Mouse (Mus musculus): ENCODE data around the gene Gm6309. TPM values are rescaled to one million over a fixed set of nuclear protein-coding genes. Genes with fewer than 3 reads are reported as not detected.
"Not testable (repeated sequence)": the region's sequence is repeated elsewhere in the genome, so short reads cannot be mapped to it uniquely, and the experiment has no call there.

The Gm6309 gene
- polyA plus RNA-seq, 1 experiment from 2014 or later: not detected

GRCm38 (mm10) chr5:146188712-146189111, 18.2 kb upstream of the Gm6309 start:
- H3K36me3 ChIP-seq (ENCODE audit: control insufficient read depth, insufficient read depth, low read length): no peaks in the 10 kb centered on the region
- ATAC-seq (ENCODE audit: low FRiP score, low TSS enrichment): no peak
- H3K9ac ChIP-seq (replicated peaks; ENCODE audit: low read length): no peak overlapping the region
- no peaks in the 10 kb centered on the region for H3K27me3 ChIP-seq (ENCODE audit: control insufficient read depth, insufficient read depth, low read length)
- H3K27ac ChIP-seq (replicated peaks; ENCODE audit: low read depth, low read length): no peak overlapping the region
- H3K4me2 ChIP-seq (ENCODE audit: low read length): no peak overlapping the region
- no peaks in the 10 kb centered on the region for H3K9me3 ChIP-seq (ENCODE audit: control insufficient read depth, low read length)
- DNase-seq: no peak
- no peaks in the 10 kb centered on the region for H3K4me1 ChIP-seq (ENCODE audit: control insufficient read depth, insufficient read depth, low read length)
- WGBS: 92% methylated on average over 7 of the region's 7 CpGs
- H3K4me3 ChIP-seq (replicated peaks; ENCODE audit: low read depth, low read length): no peak overlapping the region

DNA sequence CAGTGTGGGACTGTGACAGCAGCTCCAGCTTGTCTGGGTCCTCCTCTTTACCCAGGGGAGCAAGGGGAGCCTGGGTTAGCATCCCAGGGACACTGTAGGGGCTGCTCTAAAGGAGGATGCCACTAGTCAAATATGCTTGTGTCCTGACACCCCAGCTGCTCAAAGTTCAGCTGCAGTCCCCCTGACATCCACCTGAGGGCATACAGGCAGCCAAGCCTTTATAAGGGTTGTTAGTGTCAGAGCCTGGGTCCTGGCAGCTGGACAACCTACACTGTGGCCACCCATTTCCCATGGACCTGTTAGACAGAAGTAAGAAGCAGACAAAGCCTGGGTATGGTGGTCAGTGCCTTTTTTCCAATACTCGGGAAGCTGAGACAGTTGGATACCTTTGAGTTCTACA, 17.6 kb upstream of the Gm6309 start:
- H3K27ac ChIP-seq (replicated peaks; ENCODE audit: low read depth, low read length): no peak overlapping the region
- H3K4me3 ChIP-seq (replicated peaks; ENCODE audit: low read depth, low read length): no peak overlapping the region
- H3K4me2 ChIP-seq (ENCODE audit: low read length): no peak overlapping the region
- WGBS: 84% methylated on average over 1 of the region's 1 CpGs
- ATAC-seq (ENCODE audit: low FRiP score, low TSS enrichment): no peak
- no peaks in the 10 kb centered on the region for H3K36me3 ChIP-seq (ENCODE audit: control insufficient read depth, insufficient read depth, low read length)
- DNase-seq: no peak
- no peaks in the 10 kb centered on the region for H3K9me3 ChIP-seq (ENCODE audit: control insufficient read depth, low read length)
- H3K4me1 ChIP-seq (ENCODE audit: control insufficient read depth, insufficient read depth, low read length): no peaks in the 10 kb centered on the region
- no peaks in the 10 kb centered on the region for H3K27me3 ChIP-seq (ENCODE audit: control insufficient read depth, insufficient read depth, low read length)
- H3K9ac ChIP-seq (replicated peaks; ENCODE audit: low read length): no peak overlapping the region

DNA sequence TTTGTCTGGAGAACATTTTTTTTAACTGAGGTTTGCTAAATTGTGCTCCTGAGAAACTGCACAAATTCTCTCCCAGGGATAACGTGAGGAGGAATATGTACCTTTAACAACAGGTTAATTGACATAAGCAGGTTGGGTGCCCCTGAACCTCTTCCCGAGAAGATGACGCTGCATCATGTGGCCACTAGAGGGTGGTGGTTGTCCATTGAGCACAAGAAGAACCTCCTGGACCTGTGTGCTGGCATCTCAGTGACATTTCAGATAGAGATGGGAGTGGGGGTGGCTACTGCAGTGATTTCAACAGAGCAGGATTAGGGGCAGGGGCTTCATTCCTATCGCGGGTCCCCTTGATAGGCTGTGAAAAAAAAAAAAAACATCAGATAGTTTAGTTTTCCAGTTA, 16.9 kb upstream of the Gm6309 start:
- not testable (repeated sequence) for H3K9ac ChIP-seq (replicated peaks; ENCODE audit: low read length); H3K27ac ChIP-seq (replicated peaks; ENCODE audit: low read depth, low read length); ATAC-seq (ENCODE audit: low FRiP score, low TSS enrichment); H3K27me3 ChIP-seq (ENCODE audit: control insufficient read depth, insufficient read depth, low read length); H3K9me3 ChIP-seq (ENCODE audit: control insufficient read depth, low read length); H3K36me3 ChIP-seq (ENCODE audit: control insufficient read depth, insufficient read depth, low read length); H3K4me2 ChIP-seq (ENCODE audit: low read length); H3K4me1 ChIP-seq (ENCODE audit: control insufficient read depth, insufficient read depth, low read length); H3K4me3 ChIP-seq (replicated peaks; ENCODE audit: low read depth, low read length)
- DNase-seq: peak; percentile 67
- WGBS: 29% methylated on average over 5 of the region's 5 CpGs

DNA sequence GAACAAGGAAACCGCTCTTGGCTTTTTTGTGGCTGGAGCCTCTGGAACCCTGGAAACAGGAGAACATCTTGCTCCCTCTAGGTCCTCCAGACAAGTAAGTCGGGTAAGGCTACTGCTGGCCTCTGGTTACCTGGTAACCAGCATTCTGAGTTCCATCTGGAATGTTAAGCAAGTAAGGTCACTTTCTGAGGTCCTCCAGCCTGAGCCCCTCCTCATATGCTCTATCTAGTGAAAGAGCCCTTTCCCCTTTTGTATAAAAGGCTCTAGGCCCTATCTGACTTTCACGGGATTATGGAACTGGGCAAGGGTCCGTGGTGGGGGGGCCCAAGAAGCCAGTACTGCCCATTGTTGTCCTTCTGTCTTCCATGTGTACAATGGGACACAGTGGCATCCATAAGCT, 14.7 kb upstream of the Gm6309 start, which contains the start of gene 1700001J03Rik:
TSS of gene 1700001J03Rik (minus strand) at position 101 of the 400 bp plus-strand sequence.
- not testable (repeated sequence) for H3K4me2 ChIP-seq (ENCODE audit: low read length); H3K36me3 ChIP-seq (ENCODE audit: control insufficient read depth, insufficient read depth, low read length); H3K4me3 ChIP-seq (replicated peaks; ENCODE audit: low read depth, low read length); DNase-seq; H3K27ac ChIP-seq (replicated peaks; ENCODE audit: low read depth, low read length); H3K9ac ChIP-seq (replicated peaks; ENCODE audit: low read length); H3K4me1 ChIP-seq (ENCODE audit: control insufficient read depth, insufficient read depth, low read length); H3K27me3 ChIP-seq (ENCODE audit: control insufficient read depth, insufficient read depth, low read length); ATAC-seq (ENCODE audit: low FRiP score, low TSS enrichment); H3K9me3 ChIP-seq (ENCODE audit: control insufficient read depth, low read length)
- WGBS: 74% methylated on average over 4 of the region's 4 CpGs

GRCm38 (mm10) chr5:146172744-146173143, 2.2 kb upstream of the Gm6309 start:
- DNase-seq; H3K4me1 ChIP-seq (ENCODE audit: control insufficient read depth, insufficient read depth, low read length); H3K9me3 ChIP-seq (ENCODE audit: control insufficient read depth, low read length); H3K36me3 ChIP-seq (ENCODE audit: control insufficient read depth, insufficient read depth, low read length); H3K4me3 ChIP-seq (replicated peaks; ENCODE audit: low read depth, low read length); ATAC-seq (ENCODE audit: low FRiP score, low TSS enrichment); H3K9ac ChIP-seq (replicated peaks; ENCODE audit: low read length); H3K27me3 ChIP-seq (ENCODE audit: control insufficient read depth, insufficient read depth, low read length); H3K27ac ChIP-seq (replicated peaks; ENCODE audit: low read depth, low read length); H3K4me2 ChIP-seq (ENCODE audit: low read length): not testable (repeated sequence)
- WGBS: 65% methylated on average over 4 of the region's 4 CpGs

GRCm38 (mm10) chr5:146160439-146160838, 10.1 kb downstream of the Gm6309 start, which contains the start of gene Gm5565:
TSS of gene Gm5565 (minus strand) at chr5:146160539.
- not testable (repeated sequence) for H3K4me1 ChIP-seq (ENCODE audit: control insufficient read depth, insufficient read depth, low read length); H3K9ac ChIP-seq (replicated peaks; ENCODE audit: low read length); H3K27ac ChIP-seq (replicated peaks; ENCODE audit: low read depth, low read length); DNase-seq; ATAC-seq (ENCODE audit: low FRiP score, low TSS enrichment); H3K4me2 ChIP-seq (ENCODE audit: low read length); H3K4me3 ChIP-seq (replicated peaks; ENCODE audit: low read depth, low read length); H3K9me3 ChIP-seq (ENCODE audit: control insufficient read depth, low read length); H3K36me3 ChIP-seq (ENCODE audit: control insufficient read depth, insufficient read depth, low read length); H3K27me3 ChIP-seq (ENCODE audit: control insufficient read depth, insufficient read depth, low read length)
- 94% methylated on average over 3 of the region's 3 CpGs for whole genome bisulfite sequencing

DNA sequence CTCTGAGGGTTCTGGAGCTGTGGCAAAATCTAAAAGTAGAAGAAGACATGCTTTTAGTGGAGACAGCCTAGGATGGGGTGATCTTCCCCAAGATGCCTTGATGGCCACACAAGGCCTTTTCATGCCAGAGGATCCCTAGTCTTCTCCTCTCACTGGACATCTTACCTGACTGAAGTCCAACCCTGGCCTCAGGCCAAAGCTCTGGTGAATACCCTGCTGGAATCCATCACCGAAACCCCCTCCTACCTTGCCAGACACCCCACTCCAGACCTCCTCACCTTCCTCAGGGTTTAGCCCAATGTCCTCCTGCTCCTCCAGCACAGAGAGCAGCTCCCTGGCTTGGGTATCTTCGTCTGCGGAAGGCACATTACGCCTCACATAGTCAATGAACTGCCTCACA, 12.2 kb downstream of the Gm6309 start:
- not testable (repeated sequence) for H3K4me3 ChIP-seq (replicated peaks; ENCODE audit: low read depth, low read length); H3K9ac ChIP-seq (replicated peaks; ENCODE audit: low read length); H3K4me1 ChIP-seq (ENCODE audit: control insufficient read depth, insufficient read depth, low read length); H3K27ac ChIP-seq (replicated peaks; ENCODE audit: low read depth, low read length); ATAC-seq (ENCODE audit: low FRiP score, low TSS enrichment); H3K36me3 ChIP-seq (ENCODE audit: control insufficient read depth, insufficient read depth, low read length); H3K9me3 ChIP-seq (ENCODE audit: control insufficient read depth, low read length); H3K27me3 ChIP-seq (ENCODE audit: control insufficient read depth, insufficient read depth, low read length); H3K4me2 ChIP-seq (ENCODE audit: low read length); DNase-seq
- 91% methylated on average over 4 of the region's 4 CpGs for WGBS

DNA sequence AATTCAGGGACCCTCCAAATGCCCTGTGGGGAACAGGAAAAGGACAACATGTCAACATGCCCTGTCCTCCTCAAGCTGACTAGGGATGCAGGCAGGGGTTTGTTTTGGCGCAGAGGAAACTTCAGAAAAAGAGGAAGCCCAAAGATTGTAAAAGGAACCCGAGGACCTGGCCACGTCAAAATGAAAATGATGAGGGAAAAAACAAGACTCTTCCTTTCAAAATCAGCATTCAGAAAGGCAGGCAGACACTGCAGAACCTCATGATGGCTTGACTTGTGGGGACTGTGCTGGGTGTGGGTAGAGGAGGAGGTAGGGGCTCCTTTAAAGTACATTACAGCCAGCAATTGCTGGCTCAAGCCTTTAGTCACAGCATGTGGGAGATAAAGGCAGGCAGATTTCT, 20.1 kb downstream of the Gm6309 start:
- Histone ChIP-seq H3K4me2 (ENCODE audit: low read length) (no peak overlapping the region), H3K9ac (replicated peaks; ENCODE audit: low read length) (no peak overlapping the region), H3K27me3 (ENCODE audit: control insufficient read depth, insufficient read depth, low read length) (no peaks in the 10 kb centered on the region), H3K4me3 (replicated peaks; ENCODE audit: low read depth, low read length) (no peak overlapping the region), H3K9me3 (ENCODE audit: control insufficient read depth, low read length) (peaks cover 6% of the 10 kb centered on the region; the same call in 1 of the 2 replicates), H3K4me1 (ENCODE audit: control insufficient read depth, insufficient read depth, low read length) (no peaks in the 10 kb centered on the region), H3K27ac (replicated peaks; ENCODE audit: low read depth, low read length) (no peak overlapping the region), H3K36me3 (ENCODE audit: control insufficient read depth, insufficient read depth, low read length) (no peaks in the 10 kb centered on the region)
- DNase-seq (no peak), ATAC-seq (ENCODE audit: low FRiP score, low TSS enrichment) (no peak)
- WGBS: 73% methylated on average over 3 of the region's 3 CpGs

DNA sequence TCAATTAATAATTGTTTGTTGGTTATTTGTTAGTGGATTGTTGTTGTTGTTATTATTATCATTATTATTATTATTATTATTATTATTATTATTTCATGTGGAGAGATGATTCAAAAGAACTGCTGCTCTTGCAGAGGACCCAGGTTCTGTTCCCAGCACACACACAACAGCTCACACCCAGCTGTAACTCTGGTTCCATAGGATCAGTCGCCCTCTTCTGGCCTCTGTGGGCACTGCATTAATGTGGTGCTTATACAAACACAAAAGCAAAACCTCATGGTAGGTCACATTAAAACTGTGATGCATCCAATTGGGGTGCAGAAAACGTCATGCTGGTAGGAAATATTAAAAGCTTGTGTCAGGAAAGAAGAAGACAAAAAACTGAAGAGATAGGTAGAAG, 22.6 kb downstream of the Gm6309 start:
- ATAC-seq (ENCODE audit: low FRiP score, low TSS enrichment): no peak
- Histone ChIP-seq H3K9me3 (ENCODE audit: control insufficient read depth, low read length) (peaks cover 6% of the 10 kb centered on the region; the same call in 1 of the 2 replicates), H3K27me3 (ENCODE audit: control insufficient read depth, insufficient read depth, low read length) (no peaks in the 10 kb centered on the region), H3K4me1 (ENCODE audit: control insufficient read depth, insufficient read depth, low read length) (no peaks in the 10 kb centered on the region), H3K27ac (replicated peaks; ENCODE audit: low read depth, low read length) (no peak overlapping the region), H3K4me2 (ENCODE audit: low read length) (no peak overlapping the region), H3K4me3 (replicated peaks; ENCODE audit: low read depth, low read length) (no peak overlapping the region), H3K9ac (replicated peaks; ENCODE audit: low read length) (no peak overlapping the region), H3K36me3 (ENCODE audit: control insufficient read depth, insufficient read depth, low read length) (no peaks in the 10 kb centered on the region)
- 43% methylated on average over 2 of the region's 2 CpGs for WGBS
- DNase-seq: peak; percentile 58
